Mouse (Mus musculus): Measurements from ENCODE around the gene Bckdha.

Bckdha gene

DNA sequence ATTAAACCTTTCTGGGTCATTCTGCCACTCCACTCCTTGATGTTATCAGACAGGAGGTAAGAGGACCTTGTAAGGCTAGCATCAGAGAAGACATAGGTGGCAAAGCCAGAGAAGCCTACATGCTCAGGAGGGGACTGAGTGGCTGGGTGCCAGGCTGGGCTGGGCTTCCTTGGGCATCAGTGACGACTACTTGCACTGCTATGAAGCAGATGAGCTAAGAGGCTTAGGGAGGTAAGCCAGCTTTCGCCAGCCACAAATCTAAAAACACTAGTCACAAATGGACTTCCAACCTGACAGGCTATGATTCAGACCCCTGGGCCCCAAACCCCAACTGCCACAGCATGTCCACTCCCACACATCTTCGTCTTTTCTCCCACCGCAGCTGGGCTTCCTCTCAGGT is 14.2 kb downstream of the Bckdha start:
- no peak for DNase-seq

GRCm38 (mm10) chr7:25644136-25644535 is 14.6 kb downstream of the Bckdha start:
- DNase-seq: no peak

- DNase-seq: peak; percentile 74
Observed at GRCm38 (mm10) chr7:25639754-25640153, 19.0 kb downstream of the Bckdha start.

DNA sequence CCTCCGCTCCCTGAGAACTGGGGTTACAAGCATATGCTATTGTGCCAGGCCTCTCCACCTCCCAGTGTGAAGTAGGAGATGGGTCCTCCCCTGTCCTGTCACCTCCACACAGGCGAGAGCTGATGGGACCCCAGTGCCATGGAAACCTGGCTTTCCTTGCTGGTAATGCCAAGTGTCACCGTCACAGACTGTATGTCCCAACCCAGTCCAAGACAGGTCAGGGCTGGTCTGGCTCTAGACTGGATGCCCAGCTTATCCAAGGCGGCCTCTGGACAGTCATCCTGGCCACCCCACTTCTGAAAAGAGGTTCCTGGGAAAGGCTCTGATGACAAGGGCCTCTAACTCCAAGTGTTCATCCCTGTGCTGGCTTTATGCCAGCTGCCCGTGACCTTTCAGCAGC is 21.7 kb downstream of the Bckdha start:
- DNase-seq: no peak

DNA sequence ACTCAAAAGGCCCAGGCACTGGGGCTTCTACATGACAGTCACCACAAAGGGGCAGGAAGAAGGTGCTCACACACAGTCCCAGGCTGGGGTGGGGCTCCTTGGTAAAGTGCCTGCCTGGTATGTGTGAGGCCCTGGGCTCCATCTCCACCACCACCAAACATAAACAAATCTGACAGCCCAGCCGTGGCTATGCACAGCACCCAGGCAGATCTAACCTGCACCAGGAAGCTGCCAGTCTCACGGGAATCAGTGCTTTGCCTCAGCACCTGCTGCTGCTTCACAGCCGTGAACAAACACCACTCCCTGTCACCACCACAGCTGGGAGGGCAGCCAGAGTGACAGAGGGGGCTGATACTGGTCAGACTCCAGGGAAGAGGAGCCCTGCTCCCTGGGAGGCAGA is 22.4 kb downstream of the Bckdha start:
- DNase-seq: no peak

- DNase-seq: no peak
Observed at GRCm38 (mm10) chr7:25632679-25633078, 26.1 kb downstream of the Bckdha start.

DNA sequence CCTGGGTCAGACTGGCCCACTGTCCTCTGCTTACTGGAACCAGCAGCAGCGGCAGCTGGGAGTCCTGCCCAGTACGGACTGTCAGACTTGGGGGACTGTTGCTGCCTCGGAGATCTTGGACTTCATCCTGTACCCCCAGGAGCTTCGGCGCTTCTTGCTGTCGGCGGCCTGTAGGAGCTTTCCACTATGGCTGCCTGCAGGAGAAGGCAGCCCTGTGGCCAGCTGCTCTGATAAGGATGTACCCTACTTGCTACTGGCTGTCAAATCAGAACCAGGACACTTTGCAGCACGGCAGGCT is 30.5 kb downstream of the Bckdha start:
- DNase-seq: no peak

GRCm38 (mm10) chr7:25627431-25628322 is 31.1 kb downstream of the Bckdha start:
- peak; percentile 38 for DNase-seq

DNA sequence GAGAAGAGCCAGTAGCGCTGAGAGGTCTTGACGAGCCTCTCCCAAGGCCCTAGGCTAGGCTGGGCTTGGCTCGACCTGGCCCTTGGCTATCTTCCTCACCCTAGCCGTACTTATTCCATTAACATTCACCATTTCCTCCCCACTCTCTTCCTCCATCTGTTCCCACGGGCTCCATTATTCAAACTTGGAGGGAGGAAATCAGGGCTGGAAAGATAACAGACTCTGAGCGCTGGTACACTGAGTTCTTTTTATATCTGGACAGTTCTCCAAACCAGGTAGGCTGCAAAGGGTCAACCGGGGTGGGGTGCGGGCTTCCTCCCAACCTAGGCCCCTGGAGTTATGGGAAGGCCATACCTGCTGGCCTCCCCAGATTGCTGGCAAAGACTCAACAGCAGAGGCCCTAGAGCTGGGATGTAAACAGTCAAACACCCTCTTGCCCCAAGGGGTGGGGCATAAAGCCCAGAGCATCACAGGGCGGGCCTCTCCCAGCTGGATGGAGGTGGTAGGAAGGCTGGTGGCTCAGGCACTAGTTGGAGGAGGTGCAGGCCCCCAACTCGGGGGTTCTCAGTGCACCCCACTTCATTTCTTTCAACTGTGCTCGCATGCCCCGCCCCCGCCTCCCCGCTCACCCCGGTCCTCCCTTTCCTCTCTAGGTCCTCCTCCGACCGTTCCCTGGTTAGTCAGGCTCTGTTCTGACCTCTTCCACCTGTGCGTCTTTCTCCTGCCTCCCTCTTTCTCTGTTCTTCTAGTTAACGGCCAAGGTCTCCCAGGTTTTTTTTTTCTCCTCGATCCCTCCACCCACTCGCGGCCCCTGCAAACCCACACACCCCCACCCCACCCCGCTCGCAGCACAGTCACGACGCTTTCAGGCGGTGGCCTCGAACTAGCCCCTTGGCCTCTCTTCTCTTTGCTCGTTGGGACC is 32.0 kb downstream of the Bckdha start, which contains the start of gene B3gnt8:
B3gnt8 (plus strand) TSS at position 146 of the 922 bp plus-strand sequence.
- peak; percentile 73 for DNase-seq

- peak; percentile 45 for DNase-seq
Observed at GRCm38 (mm10) chr7:25625594-25626250, 33.1 kb downstream of the Bckdha start.

GRCm38 (mm10) chr7:25624851-25625250 is 33.9 kb downstream of the Bckdha start:
- DNase-seq: no peak

GRCm38 (mm10) chr7:25623857-25624370 is 34.9 kb downstream of the Bckdha start:
- DNase-seq: peak; percentile 60

DNA sequence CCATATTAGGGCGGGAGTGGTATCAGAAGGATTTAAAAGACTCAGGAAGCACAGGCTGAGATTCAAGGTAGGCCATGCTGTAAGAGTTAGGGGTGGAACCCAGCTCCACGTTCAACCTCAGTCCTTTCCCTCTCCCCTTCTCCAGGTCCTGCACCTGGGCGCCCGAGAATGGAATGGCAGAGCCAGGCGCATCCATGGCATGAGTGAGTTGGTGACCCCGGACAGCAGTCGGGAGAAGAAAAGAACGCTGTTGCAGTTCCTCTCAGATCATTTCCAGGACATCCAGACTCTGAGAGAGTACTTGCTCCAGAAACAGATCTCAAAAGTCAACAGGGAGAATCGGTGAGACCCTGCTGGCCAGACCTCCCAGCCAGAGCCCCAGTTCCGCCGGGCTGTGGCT is 38.0 kb downstream of the Bckdha start:
- peak; percentile 19 for DNase-seq

DNA sequence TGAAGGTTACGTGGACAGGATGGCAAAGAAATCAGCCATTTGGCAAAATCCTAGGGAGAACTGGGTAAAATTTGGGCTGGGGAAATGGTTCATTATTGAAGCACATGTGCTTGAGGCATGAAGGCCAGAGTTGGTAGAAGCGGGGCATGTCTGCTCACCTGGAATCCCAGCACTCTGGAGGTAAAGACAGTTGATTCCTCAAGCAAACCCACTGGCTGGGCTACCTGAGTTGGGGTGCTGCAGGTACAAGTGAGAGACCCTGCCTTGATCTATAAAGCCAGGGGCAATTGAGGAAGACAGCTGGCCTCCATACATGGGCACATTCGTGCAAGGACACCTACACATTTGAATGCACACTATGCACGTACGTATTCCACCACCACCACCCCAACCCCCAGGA is 38.7 kb downstream of the Bckdha start:
- DNase-seq: peak; percentile 29

DNA sequence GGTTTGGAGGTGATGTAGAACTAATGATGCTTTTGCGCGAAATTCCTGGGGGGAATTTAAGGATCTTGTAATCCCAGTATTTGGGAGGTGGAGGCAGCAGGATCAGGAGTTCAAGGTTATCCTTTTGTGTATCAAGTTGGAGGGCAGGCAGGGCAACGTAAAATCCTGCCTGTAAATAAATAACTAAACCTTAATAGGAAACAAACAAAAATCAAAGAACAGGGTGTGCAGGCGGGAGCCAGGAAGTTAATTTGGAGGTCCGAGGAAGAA is 39.1 kb downstream of the Bckdha start:
- DNase-seq: no peak

- DNase-seq: peak; percentile 95
Observed at GRCm38 (mm10) chr7:25618865-25619721, 39.7 kb downstream of the Bckdha start, which contains the start of gene Dmac2. TSS of gene Dmac2 (plus strand) at chr7:25619414.

DNA sequence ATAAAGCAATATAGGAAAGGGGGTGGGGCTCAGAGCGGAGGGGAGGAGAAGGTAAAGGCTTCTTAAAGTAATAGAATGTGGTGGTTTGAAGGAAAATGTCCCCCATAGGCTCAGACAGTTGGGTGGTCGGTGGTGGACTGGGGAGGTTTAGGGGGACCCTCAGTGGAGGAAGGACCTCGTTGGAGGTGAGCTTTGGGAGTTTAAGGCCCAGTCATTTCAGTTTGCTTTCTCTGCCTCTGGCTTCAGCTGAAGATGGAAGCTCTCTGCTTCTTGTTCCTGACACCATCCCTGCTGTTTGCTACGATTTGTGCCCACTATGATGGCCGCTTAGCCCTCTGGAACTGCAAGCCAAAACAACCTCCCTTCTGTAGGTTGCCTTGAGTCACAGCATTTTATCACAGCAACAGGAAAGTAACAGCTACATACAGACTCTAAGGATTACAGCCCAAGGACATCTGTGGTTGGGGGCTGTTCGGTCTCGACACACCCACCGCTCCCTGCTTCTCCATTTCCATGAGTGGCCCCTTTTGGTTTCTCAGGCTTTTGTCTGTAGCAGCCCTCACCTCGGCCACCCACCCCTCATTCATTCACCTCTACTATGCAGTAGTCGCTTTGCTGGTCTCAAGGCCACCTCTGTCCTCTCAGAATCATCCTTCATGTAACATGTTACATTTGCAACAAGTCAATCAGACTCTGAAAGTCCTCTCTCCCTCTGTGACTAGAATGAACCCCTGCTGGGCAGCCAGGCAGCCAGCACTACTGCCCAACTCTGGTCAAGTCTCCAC is 41.2 kb downstream of the Bckdha start:
- DNase-seq: peak; percentile 28

DNA sequence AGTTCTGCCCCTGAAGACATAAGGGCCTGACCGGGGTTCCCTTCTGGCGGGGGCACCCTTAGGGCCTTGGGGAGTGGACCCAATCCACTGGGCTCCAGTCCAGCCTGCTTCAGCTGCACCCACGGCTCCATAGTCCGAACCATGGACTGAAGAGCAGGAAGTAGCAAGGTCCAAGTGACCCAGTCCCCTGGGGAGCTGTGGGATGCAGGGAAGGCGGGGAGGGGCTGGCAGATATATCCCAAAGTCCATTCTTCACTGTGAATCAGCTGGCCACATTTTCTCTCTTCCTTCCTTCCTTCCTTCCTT is 43.1 kb downstream of the Bckdha start, which contains the start of gene Erich4:
Erich4 (minus strand) TSS at position 187 of the 306 bp plus-strand sequence.
- DNase-seq: peak; percentile 13

- DNase-seq: peak; percentile 6
Observed at GRCm38 (mm10) chr7:25614831-25615705, 43.7 kb downstream of the Bckdha start.

DNA sequence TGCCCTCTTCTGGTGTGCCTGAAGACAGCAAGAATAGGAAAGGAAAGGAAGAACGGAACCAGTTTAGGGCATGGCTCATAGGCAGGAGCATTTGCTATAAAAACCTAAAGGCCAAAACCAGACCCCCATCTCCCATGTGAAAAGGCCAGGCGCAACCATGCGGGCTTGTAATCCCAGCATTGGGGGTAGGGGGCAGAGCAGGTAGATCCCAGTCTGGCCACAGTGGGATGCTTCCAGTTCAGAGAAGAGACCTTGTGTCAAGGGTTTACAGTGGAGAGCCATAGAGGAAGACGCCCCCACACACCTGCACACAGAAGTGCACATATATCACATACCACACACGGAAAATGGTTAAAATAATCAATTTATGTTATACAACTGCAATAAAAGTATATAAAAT is 44.7 kb downstream of the Bckdha start:
- DNase-seq: no peak
